ENCODE assay signal across 9 mouse cellular contexts in genomic region chr5:69339623-69339970, GRCm38 (mm10). TPM values are rescaled to one million over a fixed set of nuclear protein-coding genes. Genes with fewer than 3 reads are reported as not detected.
DNase-seq lines count a peak whose midpoint lies in the region; ATAC-seq and TF ChIP-seq lines count a peak whose summit lies in the region.
"Had no signal": no experiment of that assay in that cellular context is flagged by ENCODE, and none has a peak within 500 bp of the region (broad histone marks: within the 10 kb centered on the region; RNA-seq: fewer than 3 reads in every experiment).

No protein-coding gene starts in this region.

- no peak for TF ChIP-seq CTCF in hindbrain, postnatal 0 days (IDR thresholded peaks at IDR 0.05; ENCODE audit: low read depth)

- WGBS in lung, embryonic 15.5 days: 51% methylated on average over 6 of the region's 6 CpGs
- 57% methylated on average over 6 of the region's 6 CpGs for WGBS in embryonic facial prominence, embryonic 14.5 days
- WGBS in hindbrain, postnatal 0 days: 37% methylated on average over 6 of the region's 6 CpGs

- no peak for DNase-seq in lung, postnatal 14 days
- DNase-seq in embryonic facial prominence, embryonic 14.5 days (ENCODE audit: low spot score): no peak
- DNase-seq in hindbrain, postnatal 0 days (ENCODE audit: low spot score): peak; percentile 15
- DNase-seq in retina, postnatal 1 day: peak; percentile 41
- no peak for DNase-seq in adrenal gland, postnatal 4 days (ENCODE audit: low spot score in 2 of 2)
- DNase-seq in thymus, postnatal 14 days: no peak

- ATAC-seq in lung, embryonic 15.5 days (ENCODE audit: borderline replicate concordance, extremely low read depth, low FRiP score, low TSS enrichment): no peak
- ATAC-seq in embryonic facial prominence, embryonic 14.5 days (ENCODE audit: low read depth): no peak
- no peak for ATAC-seq in hindbrain, postnatal 0 days
- no peak for ATAC-seq in erythroblast, adult 5-6 weeks (replicated peaks; ENCODE audit: low FRiP score, poor library complexity, severe bottlenecking)

- peaks cover 10% of the 10 kb centered on the region for H3K4me1 ChIP-seq in lung, embryonic 15.5 days
- no peaks in the 10 kb centered on the region; the same call in 1 of the 2 replicates for H3K4me1 ChIP-seq in embryonic facial prominence, embryonic 14.5 days (ENCODE audit: control insufficient read depth, insufficient read depth, low read length)
- H3K4me1 ChIP-seq in hindbrain, postnatal 0 days (ENCODE audit: insufficient read depth, low read length): no peaks in the 10 kb centered on the region

- no peak overlapping the region for H3K9ac ChIP-seq in lung, embryonic 15.5 days
- no peak overlapping the region for H3K9ac ChIP-seq in embryonic facial prominence, embryonic 14.5 days (ENCODE audit: low read depth, low read length)
- peak overlapping the region; percentile 56; the same call in 1 of the 2 replicates for H3K9ac ChIP-seq in hindbrain, postnatal 0 days (replicated peaks; ENCODE audit: low read length)

- H3K27me3 ChIP-seq in lung, embryonic 15.5 days: peaks cover 18% of the 10 kb centered on the region
- H3K27me3 ChIP-seq in embryonic facial prominence, embryonic 14.5 days (replicated peaks; ENCODE audit: control insufficient read depth, insufficient read depth, low read length): peaks cover 33% of the 10 kb centered on the region
- H3K27me3 ChIP-seq in hindbrain, postnatal 0 days (ENCODE audit: insufficient read depth, low read length): no peaks in the 10 kb centered on the region

- no peaks in the 10 kb centered on the region for H3K9me3 ChIP-seq in lung, embryonic 15.5 days
- no peaks in the 10 kb centered on the region for H3K9me3 ChIP-seq in embryonic facial prominence, embryonic 14.5 days (ENCODE audit: control insufficient read depth, low read length)
- no peaks in the 10 kb centered on the region for H3K9me3 ChIP-seq in hindbrain, postnatal 0 days (ENCODE audit: low read length)

- H3K4me3 ChIP-seq in lung, embryonic 15.5 days: peak overlapping the region; percentile 56
- peak overlapping the region; percentile 54 for H3K4me3 ChIP-seq in embryonic facial prominence, embryonic 14.5 days (ENCODE audit: low read depth, low read length)
- peak overlapping the region; percentile 56 for H3K4me3 ChIP-seq in hindbrain, postnatal 0 days (ENCODE audit: low read length)

- peak overlapping the region; percentile 91 for H3K4me2 ChIP-seq in lung, embryonic 15.5 days
- peak overlapping the region; percentile 91; the same call in 1 of the 2 replicates for H3K4me2 ChIP-seq in embryonic facial prominence, embryonic 14.5 days (ENCODE audit: low read depth, low read length)
- H3K4me2 ChIP-seq in hindbrain, postnatal 0 days (ENCODE audit: low read depth, low read length): peak overlapping the region; percentile 73

- no peaks in the 10 kb centered on the region for H3K36me3 ChIP-seq in lung, embryonic 15.5 days
- H3K36me3 ChIP-seq in embryonic facial prominence, embryonic 14.5 days (ENCODE audit: control insufficient read depth, insufficient read depth, low read length): no peaks in the 10 kb centered on the region
- no peaks in the 10 kb centered on the region for H3K36me3 ChIP-seq in hindbrain, postnatal 0 days (ENCODE audit: insufficient read depth, low read length)

- no peak overlapping the region for H3K27ac ChIP-seq in lung, embryonic 15.5 days
- H3K27ac ChIP-seq in embryonic facial prominence, embryonic 14.5 days (replicated peaks; ENCODE audit: low read depth, low read length): no peak overlapping the region
- H3K27ac ChIP-seq in hindbrain, postnatal 0 days: no peak overlapping the region

RNA-seq across cellular contexts. Expression of gene Kctd8, which starts 1.9 kb away (rescaled TPM):
- polyA plus RNA-seq in lung, embryonic 15.5 days (2015; fragmentation: Nextera tagmentation; extraction: Ambion mirVana): 3.2 and 3.3 TPM in 2 replicates
- 3.2 and 3.5 TPM in 2 replicates for polyA plus RNA-seq in embryonic facial prominence, embryonic 14.5 days (2014; fragmentation: Nextera tagmentation; extraction: Ambion mirVana)
- 60.2 and 61.4 TPM in 2 replicates for total RNA-seq in hindbrain, postnatal 0 days (2014; rRNA removed)
- 35.1 and 35.2 TPM in 2 replicates for polyA plus RNA-seq in hindbrain, postnatal 0 days (2015; fragmentation: Nextera tagmentation; extraction: Ambion mirVana)
- not detected in 2 replicates for total RNA-seq in erythroblast, adult 5-6 weeks (2015; ENCODE audit: low replicate concordance)
- not detected in 2 replicates for total RNA-seq in erythroblast, adult 5-6 weeks (2017; ENCODE audit: low replicate concordance)
- under 1 TPM; 0.54 to 0.67 TPM for total RNA-seq in adrenal gland, postnatal 4 days (2021)
- polyA plus RNA-seq: urinary bladder, adult 2 months had no signal

Comparison
In these comparisons a context has a peak if more than half of its experiments do, and no peak if none do; other contexts are left out.
1. DNase-seq: peak in hindbrain, postnatal 0 days (single experiment) and retina, postnatal 1 day (single experiment); none in lung, postnatal 14 days (single experiment), embryonic facial prominence, embryonic 14.5 days (single experiment), adrenal gland, postnatal 4 days (0 of 2) and thymus, postnatal 14 days (single experiment).
2. RNA of gene Kctd8, which starts 1.9 kb away (total RNA-seq): 60.2 to 61.4 TPM in hindbrain, postnatal 0 days; 0.54 to 0.67 TPM in adrenal gland, postnatal 4 days and not detected in erythroblast, adult 5-6 weeks; every median in the first group is over 10 times any median in the second.
3. Peak in every context shown above with its lines, with median percentiles within 50 percentile points of each other: H3K4me2 ChIP-seq and H3K4me3 ChIP-seq.